Mouse (Mus musculus) G1E (cell line): ENCODE measurements around the gene Actg2.

Experiments
- CTCF ChIP-seq: IDR thresholded peaks from 2 replicates; pipeline ENCODE4 v1.5.1; 2012; ENCODE audit warnings: low read depth, low read length, inconsistent platforms, mixed read lengths
- GATA1 ChIP-seq: IDR thresholded peaks from 2 replicates; pipeline ENCODE4 v1.6.1; 2012; ENCODE audit warnings: borderline replicate concordance, low read length, inconsistent platforms, mixed read lengths
- GATA2 ChIP-seq: IDR thresholded peaks from 2 replicates; pipeline ENCODE4 v1.6.1; 2012; ENCODE audit warnings: low read depth, low read length, inconsistent platforms, borderline replicate concordance
- POLR2AphosphoS5 ChIP-seq: IDR thresholded peaks from 2 replicates; pipeline ENCODE4 v1.6.1; 2012; ENCODE audit warnings: low read depth, low read length, inconsistent platforms; ENCODE audit not compliant: insufficient replicate concordance
- TAL1 ChIP-seq: conservative IDR thresholded peaks from 2 replicates; pipeline ENCODE4 v1.6.1; 2012; ENCODE audit warnings: low read depth, low read length, inconsistent platforms, mixed read lengths

- TF ChIP-seq CTCF (no peak), GATA1 (no peak), GATA2 (no peak), POLR2AphosphoS5 (no peak), TAL1 (no peak)
These were observed 47.5 kb upstream of the Actg2 start for GRCm38 (mm10) chr6:83583591-83583990.
